Mouse (Mus musculus) lung, adult 2 months (tissue): ENCODE data around the gene Zfp354a.
"Not testable (repeated sequence)": the region's sequence is repeated elsewhere in the genome, so short reads cannot be mapped to it uniquely, and the experiment has no call there.

Source experiments
- CTCF ChIP-seq: fragments of 200-500 bp; IDR thresholded peaks from 2 replicates; pipeline ENCODE4 v1.5.1; 2011; ENCODE audit warnings: mild to moderate bottlenecking, low read length, control low read depth; ENCODE audit not compliant: insufficient read depth
- POLR2A ChIP-seq: fragments of 200-500 bp; IDR thresholded peaks from 2 replicates; pipeline ENCODE4 v1.6.1; 2011; ENCODE audit warnings: low read depth, mild to moderate bottlenecking, control low read depth, low read length, borderline replicate concordance; ENCODE audit errors: extremely low read depth

GRCm38 (mm10) chr11:51034141-51034540, 24.9 kb upstream of the Zfp354a start:
- not testable (repeated sequence) for TF ChIP-seq CTCF, POLR2A
